Mouse (Mus musculus): ENCODE results near the gene Adam19.

- no peak for TF ChIP-seq POLR2A (IDR thresholded peaks at IDR 0.05; ENCODE audit: low read depth, low read length)
- TF ChIP-seq CTCF (IDR thresholded peaks at IDR 0.05; ENCODE audit: extremely low read depth, insufficient read depth, insufficient read length, insufficient replicate concordance): no peak
These were observed 57.4 kb downstream of the Adam19 start for GRCm38 (mm10) chr11:46113211-46113610.
